Mouse (Mus musculus) hindbrain, embryonic 11.5 days (tissue): ENCODE results near the gene Fbxw11. TPM values are rescaled to one million over a fixed set of nuclear protein-coding genes. Genes with fewer than 3 reads are reported as not detected.

Experiments
- ATAC-seq: fragments of 200-750 bp; cut with Nextera tagmentation; 2 replicates; pipeline ENCODE4 v1.8.0; 2017; ENCODE audit warnings: mild to moderate bottlenecking, moderate TSS enrichment, moderate library complexity; ENCODE audit not compliant: low FRiP score
- DNase-seq: peaks from one replicate; pipeline ENCODE4 v3.0.0-alpha.2; 2015; ENCODE audit warnings: low spot score
- H3K27ac ChIP-seq: fragments of 300-500 bp; sonication (generic); 2 replicates; pipeline ENCODE4 v1.5.1; 2014; ENCODE audit warnings: mild to moderate bottlenecking, low read depth, low read length
- H3K27me3 ChIP-seq: fragments of 300-500 bp; sonication (generic); 2 replicates; pipeline ENCODE4 v1.6.1; 2014; ENCODE audit warnings: mild to moderate bottlenecking, low read length, moderate library complexity, mixed read lengths; ENCODE audit not compliant: control insufficient read depth, insufficient read depth
- H3K36me3 ChIP-seq: fragments of 300-500 bp; sonication (generic); 2 replicates; pipeline ENCODE4 v1.6.1; 2014; ENCODE audit warnings: mild to moderate bottlenecking, low read length, moderate library complexity, mixed read lengths; ENCODE audit not compliant: control insufficient read depth, insufficient read depth
- H3K4me1 ChIP-seq: fragments of 300-500 bp; sonication (generic); replicated peaks from 2 replicates; pipeline ENCODE4 v1.6.1; 2014; ENCODE audit warnings: low read length, mixed read lengths; ENCODE audit not compliant: control insufficient read depth, insufficient read depth
- H3K4me2 ChIP-seq: fragments of 300-500 bp; sonication (generic); replicated peaks from 2 replicates; pipeline ENCODE4 v1.6.1; 2014; ENCODE audit warnings: mild to moderate bottlenecking, low read depth, low read length
- H3K4me3 ChIP-seq: fragments of 300-500 bp; sonication (generic); 2 replicates; pipeline ENCODE4 v1.5.1; 2014; ENCODE audit warnings: low read depth, low read length
- H3K9ac ChIP-seq: fragments of 300-500 bp; sonication (generic); 2 replicates; pipeline ENCODE4 v1.6.1; 2014; ENCODE audit warnings: low read depth, low read length
- H3K9me3 ChIP-seq: fragments of 300-500 bp; sonication (generic); 2 replicates; pipeline ENCODE4 v1.6.1; 2016; ENCODE audit warnings: low read length; ENCODE audit not compliant: control insufficient read depth
- WGBS: fragments of 180-500 bp; shearing (Covaris S2); extraction: QIAGEN DNeasy Blood & Tissue Kit; methylation state at CpG from one replicate; pipeline ENCODE4 v1.1.7; 2014; 5-methylcytosine and 5-hydroxymethylcytosine counted together
- polyA plus RNA-seq: library from polyadenylated mRNA; unstranded; fragments of >200 nt; fragmentation: Nextera tagmentation; extraction: Ambion mirVana; gene quantifications from 2 replicates; pipeline ENCODE4 v1.2.1, GENCODE M21; 2014

The Fbxw11 gene
- polyA plus RNA-seq, 1 experiment from 2014 or later: 82.7 TPM

- ATAC-seq (no peak), DNase-seq (no peak)
- no peaks in the 10 kb centered on the region for H3K36me3 ChIP-seq
- H3K27me3 ChIP-seq: no peaks in the 10 kb centered on the region
- no peak overlapping the region for H3K4me2 ChIP-seq
- no peaks in the 10 kb centered on the region for H3K9me3 ChIP-seq
- 75% methylated on average over 3 of the region's 3 CpGs for WGBS
- H3K4me3 ChIP-seq: no peak overlapping the region
- H3K9ac ChIP-seq: no peak overlapping the region
- no peak overlapping the region for H3K27ac ChIP-seq
- H3K4me1 ChIP-seq: no peaks in the 10 kb centered on the region
These were observed 59.0 kb downstream of the Fbxw11 start for GRCm38 (mm10) chr11:32701566-32701965.

GRCm38 (mm10) chr11:32704241-32704890 is 61.8 kb downstream of the Fbxw11 start:
- WGBS: 91% methylated on average over 6 of the region's 6 CpGs
- ATAC-seq: no peak
- no peak overlapping the region for H3K9ac ChIP-seq

GRCm38 (mm10) chr11:32706406-32706993 is 64.0 kb downstream of the Fbxw11 start:
- Histone ChIP-seq H3K4me2 (no peak overlapping the region), H3K9me3 (no peaks in the 10 kb centered on the region), H3K4me1 (no peaks in the 10 kb centered on the region), H3K27me3 (no peaks in the 10 kb centered on the region), H3K4me3 (no peak overlapping the region), H3K36me3 (no peaks in the 10 kb centered on the region), H3K9ac (no peak overlapping the region), H3K27ac (no peak overlapping the region)
- no peak for DNase-seq
- no peak for ATAC-seq
- WGBS: 89% methylated on average over 4 of the region's 4 CpGs

More at GRCm38 (mm10) chr11:32704241-32704890, 61.8 kb downstream of the Fbxw11 start:
- no peak overlapping the region for H3K4me2 ChIP-seq
- no peaks in the 10 kb centered on the region for H3K9me3 ChIP-seq
- no peak for DNase-seq
- H3K4me3 ChIP-seq: no peak overlapping the region
- no peaks in the 10 kb centered on the region for H3K36me3 ChIP-seq
- H3K27me3 ChIP-seq: no peaks in the 10 kb centered on the region
- H3K4me1 ChIP-seq: no peaks in the 10 kb centered on the region
- H3K27ac ChIP-seq: no peak overlapping the region

DNA sequence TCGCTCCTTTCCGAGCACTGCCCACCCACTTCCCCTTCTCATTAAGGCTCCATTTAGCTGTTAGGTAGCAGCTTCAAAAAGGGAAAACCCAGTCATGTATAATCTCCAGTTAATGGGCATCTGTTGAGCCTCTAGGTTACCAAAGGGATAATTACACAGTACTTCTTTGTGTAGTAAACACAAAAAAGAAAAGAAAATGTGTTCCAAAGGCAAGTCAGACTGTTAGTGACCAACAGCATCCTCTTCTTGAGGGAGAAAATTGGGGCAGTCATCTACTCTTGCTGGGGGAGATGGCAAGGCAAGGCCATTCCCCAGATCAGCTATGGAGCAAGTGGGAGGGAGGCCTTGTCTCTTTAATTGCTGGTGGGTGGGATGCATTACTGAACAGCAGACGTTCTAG is 65.0 kb downstream of the Fbxw11 start:
- Histone ChIP-seq H3K9me3 (no peaks in the 10 kb centered on the region), H3K9ac (no peak overlapping the region), H3K4me3 (no peak overlapping the region), H3K27ac (no peak overlapping the region), H3K27me3 (no peaks in the 10 kb centered on the region), H3K36me3 (no peaks in the 10 kb centered on the region), H3K4me1 (no peaks in the 10 kb centered on the region), H3K4me2 (no peak overlapping the region)
- DNase-seq (no peak), ATAC-seq (no peak)
- 85% methylated on average over 3 of the region's 3 CpGs for WGBS

- Histone ChIP-seq H3K27ac (no peak overlapping the region), H3K9me3 (no peaks in the 10 kb centered on the region), H3K36me3 (no peaks in the 10 kb centered on the region), H3K4me1 (no peaks in the 10 kb centered on the region), H3K9ac (no peak overlapping the region), H3K27me3 (no peaks in the 10 kb centered on the region), H3K4me2 (no peak overlapping the region), H3K4me3 (no peak overlapping the region)
- ATAC-seq (no peak), DNase-seq (no peak)
- WGBS: 87% methylated on average over 14 of the region's 14 CpGs
These were observed 66.4 kb downstream of the Fbxw11 start for GRCm38 (mm10) chr11:32708739-32709501.

DNA sequence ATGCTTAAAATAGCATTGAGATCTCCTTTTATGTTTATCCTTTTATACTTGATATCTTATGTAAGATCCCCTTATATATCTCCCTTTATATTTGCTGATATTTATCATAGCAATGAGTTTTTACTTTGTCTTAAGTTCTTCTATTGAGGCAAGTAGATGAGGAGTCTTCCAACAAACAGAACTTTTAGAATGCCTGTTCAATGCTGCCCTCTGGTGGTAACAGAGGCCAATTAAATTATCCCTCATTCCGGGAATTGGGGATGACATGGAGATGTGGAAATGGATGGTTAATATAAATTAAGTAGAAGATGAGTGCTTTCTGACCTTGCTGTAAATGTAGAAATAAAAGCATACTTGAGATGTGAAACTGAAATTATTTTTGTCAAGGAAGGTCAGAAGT is 67.0 kb downstream of the Fbxw11 start:
- 25% methylated on average over 1 of the region's 1 CpGs for WGBS
- Histone ChIP-seq H3K4me1 (no peaks in the 10 kb centered on the region), H3K4me3 (no peak overlapping the region), H3K27ac (no peak overlapping the region), H3K9me3 (no peaks in the 10 kb centered on the region), H3K4me2 (no peak overlapping the region), H3K9ac (no peak overlapping the region), H3K27me3 (no peaks in the 10 kb centered on the region), H3K36me3 (no peaks in the 10 kb centered on the region)
- peak; percentile 76 for DNase-seq
- no peak for ATAC-seq

DNA sequence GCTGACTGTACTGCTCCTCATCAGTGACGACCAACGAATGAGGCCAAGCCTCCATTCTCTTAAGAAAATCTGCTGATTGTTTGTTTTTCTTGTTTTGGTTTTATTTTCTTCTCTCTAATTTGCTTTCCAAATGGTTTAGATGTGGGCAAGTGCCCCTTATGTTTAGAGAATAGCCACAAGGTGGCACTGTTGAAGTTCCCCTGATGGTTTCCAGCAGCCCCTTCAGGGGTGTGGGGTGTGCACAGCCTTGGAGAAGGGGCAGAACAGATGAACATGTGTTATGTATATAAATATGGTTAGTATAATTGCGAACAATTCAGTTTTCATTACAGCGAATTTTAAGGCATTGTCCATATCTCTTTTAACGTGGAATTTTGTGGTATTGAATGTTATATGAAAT is 71.7 kb downstream of the Fbxw11 start:
- WGBS: 64% methylated on average over 5 of the region's 5 CpGs
- no peak overlapping the region for H3K9ac ChIP-seq
- H3K27me3 ChIP-seq: no peaks in the 10 kb centered on the region
- DNase-seq (peak; percentile 61), ATAC-seq (no peak)
- no peaks in the 10 kb centered on the region for H3K4me1 ChIP-seq
- H3K27ac ChIP-seq: no peak overlapping the region
- no peak overlapping the region for H3K4me2 ChIP-seq
- no peak overlapping the region for H3K4me3 ChIP-seq
- no peaks in the 10 kb centered on the region for H3K9me3 ChIP-seq
- no peaks in the 10 kb centered on the region for H3K36me3 ChIP-seq

- no peaks in the 10 kb centered on the region for H3K9me3 ChIP-seq
- no peaks in the 10 kb centered on the region for H3K27me3 ChIP-seq
- H3K4me2 ChIP-seq: no peak overlapping the region
- no peak for ATAC-seq
- no peak overlapping the region for H3K27ac ChIP-seq
- H3K36me3 ChIP-seq: no peaks in the 10 kb centered on the region
- no peak overlapping the region for H3K9ac ChIP-seq
- no peak overlapping the region for H3K4me3 ChIP-seq
- no peak for DNase-seq
- WGBS: 96% methylated on average over 2 of the region's 2 CpGs
- no peaks in the 10 kb centered on the region for H3K4me1 ChIP-seq
These were observed 72.4 kb downstream of the Fbxw11 start for GRCm38 (mm10) chr11:32714896-32715295.

GRCm38 (mm10) chr11:32715495-32715894 is 73.0 kb downstream of the Fbxw11 start:
- DNase-seq: no peak
- Histone ChIP-seq H3K27ac (no peak overlapping the region), H3K4me2 (no peak overlapping the region), H3K4me3 (no peak overlapping the region), H3K9me3 (no peaks in the 10 kb centered on the region), H3K4me1 (no peaks in the 10 kb centered on the region), H3K36me3 (no peaks in the 10 kb centered on the region), H3K27me3 (no peaks in the 10 kb centered on the region), H3K9ac (no peak overlapping the region)
- no peak for ATAC-seq
- 89% methylated on average over 6 of the region's 6 CpGs for WGBS
